Mouse (Mus musculus): ENCODE results near the gene Map3k4.

The Map3k4 gene

DNA sequence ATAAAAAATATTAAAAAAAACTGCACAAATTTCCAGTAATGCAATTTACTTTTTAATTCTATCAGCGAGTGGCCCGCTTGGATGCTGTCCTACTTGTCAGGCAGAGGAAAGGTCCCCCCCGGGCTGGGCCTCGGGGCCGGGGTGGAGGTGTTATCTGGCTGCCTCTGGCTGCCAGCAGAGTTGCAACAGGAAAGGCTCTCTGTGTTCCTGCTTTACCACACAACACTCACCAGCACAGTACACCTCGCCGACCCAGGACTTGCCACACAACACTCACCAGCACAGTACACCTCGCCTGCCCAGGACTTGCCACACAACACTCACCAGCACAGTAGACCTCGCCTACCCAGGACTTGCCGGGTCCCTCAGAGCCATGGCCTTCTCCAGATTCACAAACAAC, 38.8 kb downstream of the Map3k4 start:
- in situ Hi-C loops (cut with MboI; ENCODE audit: low pct_unique_long_range_greater_than_20kb in 1 of 2, low sequenced_read_pairs in 2 of 2, unreplicated experiment in 1 of 2) = no loop called here

DNA sequence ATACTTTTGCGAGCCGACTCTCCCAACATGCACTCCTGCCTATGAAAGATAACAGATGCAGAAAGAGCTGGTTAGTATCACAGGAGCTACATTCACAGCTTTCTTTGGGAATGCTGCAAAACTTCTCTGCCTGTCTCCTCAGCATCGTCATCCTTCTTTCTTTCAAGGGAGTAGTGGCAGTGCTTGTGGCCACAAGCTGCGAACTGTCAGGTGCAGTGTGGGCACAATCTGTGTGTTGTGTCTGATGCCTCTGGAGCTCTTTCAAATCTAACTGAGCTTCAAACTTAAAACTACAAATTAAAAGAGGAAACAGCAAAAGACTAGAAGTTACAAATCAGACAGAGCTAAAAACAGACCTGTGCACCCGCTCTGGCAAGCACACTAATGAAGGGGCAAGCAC, 40.5 kb downstream of the Map3k4 start:
- in situ Hi-C loops (cut with MboI; ENCODE audit: low pct_unique_long_range_greater_than_20kb in 1 of 2, low sequenced_read_pairs in 2 of 2, unreplicated experiment in 1 of 2) = no loop called here

DNA sequence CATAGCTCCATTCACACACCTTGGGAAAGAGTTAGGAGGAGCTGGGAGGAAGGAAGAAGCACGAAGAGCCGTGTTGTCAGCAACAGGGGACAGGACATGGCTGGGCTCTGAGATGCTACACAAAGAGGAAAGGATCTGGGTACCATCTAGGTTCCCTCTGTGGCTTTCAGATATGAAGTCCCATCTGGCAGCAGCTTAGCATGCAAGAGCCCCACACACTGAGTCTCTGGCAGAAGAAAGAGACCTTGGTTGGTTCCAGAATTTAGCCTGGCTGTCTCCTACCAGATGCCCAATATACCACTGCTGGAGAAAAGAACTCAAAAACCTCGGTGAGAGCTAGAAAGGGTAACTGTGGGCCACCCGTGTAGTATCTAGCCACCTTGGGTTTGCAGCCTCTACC, 41.3 kb downstream of the Map3k4 start:
- in situ Hi-C loops (cut with MboI; ENCODE audit: low pct_unique_long_range_greater_than_20kb in 1 of 2, low sequenced_read_pairs in 2 of 2, unreplicated experiment in 1 of 2) = no loop called here

DNA sequence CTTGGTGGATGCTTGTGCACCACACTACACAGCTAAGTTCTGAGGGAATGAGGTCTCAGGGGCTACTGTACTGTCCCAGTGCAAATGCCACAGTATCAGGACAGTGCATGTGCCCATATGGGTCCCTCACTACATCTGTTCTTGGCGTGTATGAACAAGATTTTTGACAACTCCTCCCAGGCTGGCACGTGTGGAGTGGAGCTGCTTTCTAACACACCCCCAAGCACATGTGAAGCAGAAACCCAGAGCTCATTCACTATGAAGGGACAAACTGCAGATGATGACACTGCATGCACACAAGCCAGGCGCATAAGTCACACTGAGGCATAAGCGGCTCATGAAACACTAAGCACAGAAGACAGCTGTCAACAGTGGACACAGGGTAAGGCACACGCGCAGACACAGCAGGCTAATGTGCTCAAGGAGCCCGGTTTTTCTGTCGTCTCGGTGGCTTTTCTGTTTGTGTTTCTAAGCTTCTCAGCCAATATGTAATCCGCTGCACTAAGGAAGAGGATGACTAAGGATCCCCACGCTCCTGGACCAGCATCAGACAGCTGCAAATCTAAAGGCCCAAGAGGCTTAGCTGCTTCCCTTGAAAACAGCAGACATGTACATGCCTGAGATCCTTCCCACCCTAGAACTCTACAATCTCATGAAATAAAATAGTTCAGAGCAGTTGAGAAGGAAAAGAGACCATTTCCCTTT, 41.9 kb downstream of the Map3k4 start:
- in situ Hi-C loops (cut with MboI; ENCODE audit: low pct_unique_long_range_greater_than_20kb in 1 of 2, low sequenced_read_pairs in 2 of 2, unreplicated experiment in 1 of 2) = no loop called here

DNA sequence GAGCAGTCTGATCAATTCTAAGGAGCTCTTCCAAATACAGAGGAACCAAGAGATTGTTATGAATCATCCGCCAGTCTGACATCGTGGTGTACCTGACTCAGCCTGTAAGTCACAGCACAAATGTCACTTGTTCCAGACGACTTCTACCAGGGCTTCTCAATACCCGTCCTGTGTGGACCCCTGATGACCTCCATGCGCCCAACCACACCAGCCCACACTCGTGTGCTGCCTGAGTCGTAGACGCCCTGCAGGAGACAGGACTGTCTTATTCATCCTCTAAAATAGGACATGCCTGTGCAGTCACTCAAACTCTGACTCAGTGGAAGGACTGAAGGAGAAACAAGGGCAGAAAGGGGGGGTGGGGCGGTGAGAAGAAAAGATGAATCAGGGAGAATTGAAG, 42.8 kb downstream of the Map3k4 start:
- in situ Hi-C loops (cut with MboI; ENCODE audit: low pct_unique_long_range_greater_than_20kb in 1 of 2, low sequenced_read_pairs in 2 of 2, unreplicated experiment in 1 of 2) = no loop called here

DNA sequence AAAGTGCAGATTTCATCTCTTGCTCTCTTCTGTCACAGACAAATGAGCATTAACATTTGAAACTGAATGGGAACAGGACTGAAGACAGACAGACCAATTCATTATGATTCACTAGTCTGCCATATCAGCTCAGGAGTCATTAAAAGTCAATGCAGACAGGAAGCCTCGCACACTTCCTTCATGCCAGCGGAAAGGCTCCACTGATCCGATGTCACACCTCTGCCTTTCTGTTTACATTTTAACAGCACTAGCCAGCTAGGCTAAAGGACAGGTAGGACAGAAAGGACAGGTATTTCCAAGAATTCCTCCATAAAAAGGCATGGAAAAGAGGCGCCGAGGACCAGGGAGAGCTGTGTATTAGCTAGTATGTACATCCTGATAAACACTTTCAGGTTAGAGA, 45.6 kb downstream of the Map3k4 start:
- in situ Hi-C loops (cut with MboI; ENCODE audit: low pct_unique_long_range_greater_than_20kb in 1 of 2, low sequenced_read_pairs in 2 of 2, unreplicated experiment in 1 of 2) = no loop called here

DNA sequence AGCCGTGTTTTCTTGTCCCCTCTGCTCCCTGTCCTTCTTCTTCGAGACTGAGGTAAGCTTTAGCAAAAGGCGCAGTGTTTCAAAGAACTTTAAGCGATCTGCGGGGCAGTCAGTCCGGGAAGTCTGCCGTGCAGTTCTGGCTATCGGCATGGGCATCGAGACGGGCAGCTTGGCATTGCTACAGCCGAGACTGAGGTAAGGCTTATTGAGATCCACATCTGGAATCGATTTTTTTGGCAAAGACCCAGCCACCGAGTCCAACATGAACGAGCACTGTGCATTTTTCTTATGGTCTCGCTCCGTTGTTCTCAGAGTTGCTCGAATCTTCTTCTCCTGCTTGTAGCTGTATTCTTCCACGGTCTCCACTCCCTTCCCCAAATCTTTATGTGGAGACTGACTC, 46.8 kb downstream of the Map3k4 start:
- in situ Hi-C loops (cut with MboI; ENCODE audit: low pct_unique_long_range_greater_than_20kb in 1 of 2, low sequenced_read_pairs in 2 of 2, unreplicated experiment in 1 of 2) = no loop called here

DNA sequence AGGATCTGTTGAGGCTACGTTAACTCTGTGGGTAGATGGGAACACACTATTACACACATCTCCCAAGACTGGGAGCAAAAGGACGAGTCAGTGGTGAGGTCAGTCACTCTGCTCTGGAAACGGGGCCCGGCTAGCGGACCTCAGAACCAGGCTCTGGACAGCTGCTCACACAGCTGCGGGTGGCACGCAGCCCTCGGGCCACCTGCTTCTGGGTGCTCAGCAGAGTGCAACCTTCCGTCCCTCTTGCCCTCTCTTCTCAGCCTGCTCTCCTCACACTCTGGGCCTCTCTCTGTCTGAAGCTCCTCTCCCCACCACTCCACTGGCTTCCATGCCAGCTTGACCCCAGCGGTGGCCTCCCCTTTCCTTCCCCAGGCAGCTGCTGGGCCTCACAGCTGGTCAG, 50.1 kb downstream of the Map3k4 start:
- in situ Hi-C loops (cut with MboI; ENCODE audit: low pct_unique_long_range_greater_than_20kb in 1 of 2, low sequenced_read_pairs in 2 of 2, unreplicated experiment in 1 of 2) = no loop called here

DNA sequence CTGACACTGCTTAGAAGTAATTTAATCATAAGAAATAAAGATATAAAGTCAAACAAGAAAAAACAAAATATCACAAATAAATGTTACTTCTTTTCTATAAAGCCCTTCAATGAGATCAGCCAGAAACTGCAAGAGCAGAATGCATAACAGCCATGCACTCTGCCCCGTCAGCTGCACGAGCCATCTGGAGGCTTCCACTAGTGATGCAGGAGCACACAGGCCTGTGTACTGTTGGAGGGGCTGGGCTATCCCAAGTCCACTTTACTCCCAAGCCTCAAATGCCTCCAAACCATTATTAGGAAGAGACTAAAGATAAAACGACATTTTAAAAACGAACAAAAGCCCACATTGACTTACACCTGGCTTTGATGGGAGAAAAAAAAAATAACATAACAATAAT, 50.5 kb downstream of the Map3k4 start:
- in situ Hi-C loops (cut with MboI; ENCODE audit: low pct_unique_long_range_greater_than_20kb in 1 of 2, low sequenced_read_pairs in 2 of 2, unreplicated experiment in 1 of 2) = no loop called here

DNA sequence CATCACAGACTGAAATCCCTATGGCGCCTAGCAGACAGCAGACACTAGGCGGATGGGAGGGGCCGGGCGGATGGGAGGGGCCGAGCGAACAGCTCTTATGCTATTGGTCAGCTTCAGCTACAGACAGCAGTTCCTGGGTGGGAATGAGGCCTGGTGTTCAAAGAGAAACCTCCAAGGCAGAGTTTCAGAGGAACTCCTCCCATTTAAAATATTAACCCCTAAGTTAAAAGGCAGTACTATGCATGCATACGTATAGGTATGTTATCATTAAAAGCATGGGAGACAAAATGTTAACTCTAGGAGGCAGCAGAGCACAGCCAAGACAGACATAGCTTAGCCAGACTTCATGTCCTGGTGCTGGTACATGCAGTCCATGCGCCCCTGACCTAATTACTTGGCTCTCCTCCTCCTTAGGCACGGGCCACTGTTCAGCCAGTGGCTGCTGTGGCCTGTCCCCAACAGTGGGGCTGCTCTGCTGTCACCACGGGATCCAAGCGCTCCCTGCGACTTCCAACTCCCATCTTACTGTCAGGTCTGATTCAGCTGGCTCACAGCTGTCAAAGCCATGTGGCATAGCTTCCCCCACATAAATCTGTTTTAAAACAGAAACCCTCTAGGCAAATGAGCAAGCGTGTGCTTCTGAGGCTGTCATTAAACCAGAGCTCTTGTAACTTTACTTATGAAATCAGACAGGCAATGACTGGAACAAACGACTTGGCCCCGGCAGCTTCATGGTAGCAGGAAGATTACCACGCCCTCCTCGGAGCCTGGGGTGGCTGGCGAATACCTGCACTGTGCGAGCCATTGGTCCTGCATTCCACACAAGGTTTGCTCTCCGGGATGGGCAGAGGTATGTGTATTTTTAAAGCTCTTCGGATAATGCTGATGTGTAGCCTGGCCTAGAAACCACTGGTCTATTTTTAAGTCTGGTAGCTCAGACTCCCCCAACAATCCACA, 52.3 kb downstream of the Map3k4 start:
- in situ Hi-C loops (cut with MboI; ENCODE audit: low pct_unique_long_range_greater_than_20kb in 1 of 2, low sequenced_read_pairs in 2 of 2, unreplicated experiment in 1 of 2) = no loop called here

DNA sequence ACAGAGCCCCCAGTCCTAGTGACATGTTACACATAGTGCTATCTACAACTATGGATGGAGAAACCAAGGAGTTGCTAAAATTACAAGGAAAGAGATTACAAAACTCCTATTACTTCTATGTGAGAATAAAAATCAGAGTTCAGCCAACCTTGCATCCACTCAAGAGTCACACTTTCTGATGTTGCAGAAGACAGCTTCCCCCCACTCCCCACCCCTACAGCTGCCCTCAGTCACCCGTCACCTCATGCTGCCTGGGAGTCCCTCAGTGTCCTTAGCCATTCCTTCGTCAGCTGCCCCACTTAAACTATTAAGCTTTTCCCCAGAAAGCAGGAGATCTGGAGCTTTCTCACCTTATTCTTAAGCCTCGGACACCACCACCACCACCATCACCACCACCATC, 54.3 kb downstream of the Map3k4 start:
- in situ Hi-C loops (cut with MboI; ENCODE audit: low pct_unique_long_range_greater_than_20kb in 1 of 2, low sequenced_read_pairs in 2 of 2, unreplicated experiment in 1 of 2) = no loop called here

DNA sequence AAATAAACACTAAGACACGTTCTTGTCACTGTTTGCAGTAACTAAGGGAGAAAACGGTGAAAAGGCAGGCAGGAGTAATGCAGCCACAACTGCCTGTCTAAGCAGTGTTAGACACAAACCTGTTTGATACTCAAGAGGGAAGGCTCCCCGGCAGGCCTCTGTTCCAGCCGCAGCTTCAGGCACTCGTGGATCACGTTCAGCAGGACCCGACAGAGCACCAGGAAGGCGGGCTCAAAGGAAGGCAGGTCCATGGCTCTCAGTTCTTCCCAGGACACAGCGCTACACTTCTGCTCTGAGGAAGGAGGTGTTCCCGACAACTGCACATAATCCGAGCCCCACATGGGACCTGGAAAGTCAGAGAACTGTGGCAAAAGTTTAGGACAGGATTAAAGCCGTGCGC, 54.8 kb downstream of the Map3k4 start:
- in situ Hi-C loops (cut with MboI; ENCODE audit: low pct_unique_long_range_greater_than_20kb in 1 of 2, low sequenced_read_pairs in 2 of 2, unreplicated experiment in 1 of 2) = no loop called here

DNA sequence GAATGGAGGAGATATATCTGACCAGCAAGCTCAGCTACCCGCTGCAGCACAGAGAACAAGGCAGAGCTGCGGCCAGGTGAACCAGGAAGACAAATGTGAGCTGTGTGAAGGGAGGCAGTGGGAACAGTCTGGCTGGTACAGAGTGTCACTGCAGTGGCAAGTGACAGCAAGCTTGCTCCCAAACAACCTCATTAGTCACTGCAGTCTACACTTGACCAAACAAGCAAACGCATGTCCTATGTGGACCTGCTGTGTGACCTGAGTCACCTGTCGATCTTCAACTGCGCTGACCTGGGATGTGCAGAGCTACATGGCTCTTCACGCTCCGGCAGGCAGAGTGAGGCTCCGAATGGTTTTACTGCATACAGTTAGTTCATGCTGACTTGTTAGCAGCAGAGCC, 55.7 kb downstream of the Map3k4 start:
- in situ Hi-C loops (cut with MboI; ENCODE audit: low pct_unique_long_range_greater_than_20kb in 1 of 2, low sequenced_read_pairs in 2 of 2, unreplicated experiment in 1 of 2) = no loop called here

DNA sequence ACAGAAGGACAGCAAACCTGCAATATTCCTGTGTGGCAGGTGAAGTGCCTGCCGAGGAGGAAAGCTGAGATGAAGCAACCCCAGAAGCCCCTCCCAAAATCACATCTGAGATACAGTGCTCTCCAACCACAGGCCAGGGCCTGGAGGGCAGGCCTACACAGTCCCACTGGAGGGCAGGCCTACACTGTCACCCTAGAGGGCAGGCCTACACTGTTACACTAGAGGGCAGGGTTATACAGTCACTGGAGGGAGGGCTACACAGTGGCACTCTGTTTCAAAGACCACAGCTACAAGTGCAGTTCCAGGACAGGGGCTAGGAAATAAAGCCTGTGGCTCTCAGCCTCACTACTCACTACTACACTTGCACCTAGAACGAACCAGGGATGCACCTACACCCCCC, 56.7 kb downstream of the Map3k4 start:
- in situ Hi-C loops (cut with MboI; ENCODE audit: low pct_unique_long_range_greater_than_20kb in 1 of 2, low sequenced_read_pairs in 2 of 2, unreplicated experiment in 1 of 2) = no loop called here

DNA sequence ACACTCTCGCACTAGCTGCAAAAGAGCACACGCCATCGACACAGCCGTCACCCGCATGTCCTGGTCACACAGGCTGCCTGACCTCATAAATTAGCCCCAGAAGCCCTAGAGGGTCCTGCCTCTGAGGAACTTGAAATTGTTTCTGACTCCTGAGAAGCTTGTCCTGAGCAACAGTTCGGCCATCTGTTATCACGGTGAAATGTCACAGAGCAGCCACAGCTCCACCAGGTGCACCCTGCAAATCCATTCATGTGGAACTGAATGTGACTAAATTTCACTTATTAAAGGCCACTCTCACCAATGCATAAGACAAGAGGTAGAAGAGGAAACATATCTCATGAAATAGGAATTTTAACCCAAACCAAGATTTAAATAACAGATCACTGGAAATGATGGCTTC, 57.2 kb downstream of the Map3k4 start:
- in situ Hi-C loops (cut with MboI; ENCODE audit: low pct_unique_long_range_greater_than_20kb in 1 of 2, low sequenced_read_pairs in 2 of 2, unreplicated experiment in 1 of 2) = no loop called here

DNA sequence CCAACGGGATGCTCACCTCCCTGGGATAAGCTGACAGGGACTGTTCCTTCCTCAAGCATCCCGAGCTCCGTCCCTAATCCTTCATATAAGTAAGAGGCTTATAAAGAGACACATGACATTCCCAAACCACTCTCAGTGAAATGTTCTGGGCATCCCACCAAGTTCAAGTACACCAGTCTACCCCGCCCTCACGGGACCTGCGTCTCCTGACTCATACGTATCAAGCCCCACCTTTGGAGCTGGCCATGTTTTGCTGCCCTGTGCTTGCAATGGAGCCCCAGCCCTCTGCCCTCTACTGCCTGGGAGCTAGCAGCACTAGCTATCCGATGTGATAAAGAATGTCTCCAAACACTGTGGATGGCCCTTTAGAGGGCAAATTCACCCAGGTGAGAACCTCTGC, 58.6 kb downstream of the Map3k4 start:
- in situ Hi-C loops (cut with MboI; ENCODE audit: low pct_unique_long_range_greater_than_20kb in 1 of 2, low sequenced_read_pairs in 2 of 2, unreplicated experiment in 1 of 2) = no loop called here

DNA sequence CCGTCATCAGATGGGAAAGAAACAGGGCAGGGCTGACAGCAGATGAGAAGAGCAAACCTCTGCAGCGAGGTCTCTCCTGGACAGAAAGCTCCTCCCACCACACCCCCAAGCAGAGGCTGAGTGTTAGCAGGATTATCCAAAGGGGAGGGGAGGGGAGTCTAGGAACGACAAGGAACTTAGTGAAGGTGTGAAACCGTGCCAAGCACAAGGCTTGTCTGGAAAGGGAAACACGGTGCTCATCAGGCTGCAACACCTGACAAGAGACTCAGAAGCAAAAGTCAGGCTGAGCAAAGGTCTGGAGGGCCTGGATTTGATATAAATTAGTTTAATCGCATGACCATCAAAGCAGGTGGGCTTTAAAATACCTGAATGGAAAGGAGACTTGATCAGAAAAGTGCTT, 60.1 kb downstream of the Map3k4 start:
- in situ Hi-C loops (cut with MboI; ENCODE audit: low pct_unique_long_range_greater_than_20kb in 1 of 2, low sequenced_read_pairs in 2 of 2, unreplicated experiment in 1 of 2) = no loop called here

DNA sequence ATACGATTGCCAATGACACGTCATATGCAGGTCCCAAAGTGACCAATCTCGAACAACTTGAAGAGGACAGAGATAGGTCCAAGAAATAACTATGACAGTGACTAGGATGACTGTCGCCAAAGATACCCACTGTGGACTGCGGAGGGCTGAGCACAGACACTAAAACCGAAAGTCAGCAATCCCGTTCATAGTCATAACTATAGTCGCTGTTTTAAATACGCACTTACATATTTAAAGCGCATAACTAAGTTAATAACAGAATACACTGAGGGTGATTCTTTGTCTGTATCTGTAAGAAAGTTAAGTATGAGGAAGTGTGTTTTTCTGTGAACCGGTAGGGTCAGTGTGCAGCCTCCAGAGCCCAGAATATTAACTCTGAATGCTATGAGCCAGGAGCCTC, 62.5 kb downstream of the Map3k4 start:
- in situ Hi-C loops (cut with MboI; ENCODE audit: low pct_unique_long_range_greater_than_20kb in 1 of 2, low sequenced_read_pairs in 2 of 2, unreplicated experiment in 1 of 2) = no loop called here

DNA sequence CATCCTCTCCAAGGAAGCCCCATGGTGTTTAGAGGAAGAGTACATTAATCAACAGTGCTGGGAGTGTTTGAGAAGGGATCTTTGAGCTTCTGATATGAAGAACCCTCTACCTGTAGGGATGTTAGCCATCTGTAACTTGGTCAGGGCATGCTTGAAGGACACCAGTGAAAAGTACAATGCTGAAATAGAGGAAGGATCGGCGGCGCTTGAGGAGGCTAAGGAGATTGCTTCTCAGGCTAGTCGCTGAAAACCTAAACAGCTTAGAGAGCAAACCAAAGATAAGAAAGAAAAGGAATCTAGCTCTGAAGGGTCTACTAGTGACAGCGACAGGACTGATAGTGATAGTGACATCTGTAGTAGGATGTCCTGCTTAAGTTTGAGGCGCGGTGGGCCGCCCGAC, 68.0 kb downstream of the Map3k4 start:
- in situ Hi-C loops (cut with MboI; ENCODE audit: low pct_unique_long_range_greater_than_20kb in 1 of 2, low sequenced_read_pairs in 2 of 2, unreplicated experiment in 1 of 2) = no loop called here

Measured in mouse embryonic stem cell (cell line).